In the genomic region with DNA sequence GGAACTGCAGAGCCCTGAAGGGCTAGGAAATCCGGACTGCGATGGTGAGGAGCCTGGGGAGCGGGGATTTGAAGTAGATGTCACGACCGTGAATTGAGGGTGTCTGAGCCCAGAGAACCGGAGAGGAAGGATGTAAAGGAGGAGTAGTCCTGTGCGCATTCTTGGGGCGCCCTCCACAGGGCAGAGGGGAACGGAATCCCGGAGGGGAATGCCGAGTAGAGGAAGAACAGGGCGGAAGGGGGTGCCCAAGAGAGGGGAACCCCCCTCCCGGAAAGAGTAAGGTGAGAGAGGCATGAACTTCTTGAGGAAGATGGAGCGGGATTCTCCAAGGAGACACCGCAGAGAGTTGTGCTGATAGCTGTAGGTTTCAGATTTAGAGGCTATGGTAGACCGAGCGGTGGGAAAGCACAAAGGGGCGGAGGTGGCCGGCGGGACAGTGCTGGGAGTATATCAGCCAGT, we compare ENCODE assay signal across 7 mouse cellular contexts. TPM values are rescaled to one million over a fixed set of nuclear protein-coding genes. Genes with fewer than 3 reads are reported as not detected.
DNase-seq lines count a peak whose midpoint lies in the region; ATAC-seq lines count a peak whose summit lies in the region.

No protein-coding gene starts in this region.

- peak overlapping the region; percentile 84 for H3K27ac ChIP-seq in limb, embryonic 12.5 days
- peak overlapping the region; percentile 77 for H3K27ac ChIP-seq in midbrain, embryonic 13.5 days

- H3K9ac ChIP-seq in limb, embryonic 12.5 days (replicated peaks): peak overlapping the region; percentile 72
- H3K9ac ChIP-seq in midbrain, embryonic 13.5 days (replicated peaks): peak overlapping the region; percentile 78

- peak overlapping the region; percentile 66 for H3K4me3 ChIP-seq in limb, embryonic 12.5 days (replicated peaks)
- H3K4me3 ChIP-seq in midbrain, embryonic 13.5 days (replicated peaks): peak overlapping the region; percentile 71

- peak; percentile 27 for ATAC-seq in limb, embryonic 12.5 days (ENCODE audit: insufficient number of reproducible peaks, insufficient read depth, low FRiP score, low TSS enrichment, low read depth)
- peak; percentile 82 for ATAC-seq in midbrain, embryonic 13.5 days

- peak overlapping the region; percentile 84 for H3K4me2 ChIP-seq in limb, embryonic 12.5 days
- H3K4me2 ChIP-seq in midbrain, embryonic 13.5 days (replicated peaks): peak overlapping the region; percentile 85

- WGBS in limb, embryonic 12.5 days: under 1% methylated on average over 20 of the region's 20 CpGs
- 1% methylated on average over 20 of the region's 20 CpGs for WGBS in midbrain, embryonic 13.5 days

- peak; percentile 79 for DNase-seq in adrenal gland, postnatal 10 days
- DNase-seq in embryo, embryonic 9.5 days (ENCODE audit: extremely low spot score): peak; percentile 71
- peak; percentile 31 for DNase-seq in heart, adult 8-10 months (ENCODE audit: low spot score)
- DNase-seq in kidney, adult 8-10 months: peak; percentile 12 to 36
- DNase-seq in spleen, adult 12 weeks (ENCODE audit: low spot score): peak; percentile 8

- no peaks in the 10 kb centered on the region for H3K9me3 ChIP-seq in limb, embryonic 12.5 days
- H3K9me3 ChIP-seq in midbrain, embryonic 13.5 days: no peaks in the 10 kb centered on the region

- H3K27me3 ChIP-seq in limb, embryonic 12.5 days: no peaks in the 10 kb centered on the region
- no peaks in the 10 kb centered on the region for H3K27me3 ChIP-seq in midbrain, embryonic 13.5 days

- H3K36me3 ChIP-seq in limb, embryonic 12.5 days: no peaks in the 10 kb centered on the region
- H3K36me3 ChIP-seq in midbrain, embryonic 13.5 days: no peaks in the 10 kb centered on the region

- peaks cover 9% of the 10 kb centered on the region; the same call in 1 of the 2 replicates for H3K4me1 ChIP-seq in limb, embryonic 12.5 days (replicated peaks)
- H3K4me1 ChIP-seq in midbrain, embryonic 13.5 days (replicated peaks): peaks cover 16% of the 10 kb centered on the region

RNA-seq across cellular contexts. Expression of a gene that starts 0.6 kb away (rescaled TPM):
- 10 to 100 TPM; 20.7 to 22.4 TPM for total RNA-seq in adrenal gland, postnatal 10 days (2021)
- total RNA-seq in heart, adult 8-10 months (2022): 1 to 10 TPM; 1.2 to 1.8 (median 1.5) TPM
- polyA plus RNA-seq in limb, embryonic 12.5 days (2016; fragmentation: Nextera tagmentation; extraction: Ambion mirVana): 6.7 and 7.5 TPM in 2 replicates
- 12.5 and 13.4 TPM in 2 replicates for polyA plus RNA-seq in midbrain, embryonic 13.5 days (2015; fragmentation: Nextera tagmentation; extraction: Ambion mirVana)

Comparison
In these comparisons a context has a peak if more than half of its experiments do, and no peak if none do; other contexts are left out.
1. Peak in every context shown above with its lines: DNase-seq, ATAC-seq, H3K4me3 ChIP-seq and H3K27ac ChIP-seq.
2. DNase-seq: peak in every context shown above with its lines; median percentile 79 in adrenal gland, postnatal 10 days; 71 in embryo, embryonic 9.5 days; 31 in heart, adult 8-10 months; 24 in kidney, adult 8-10 months; 8 in spleen, adult 12 weeks.
3. RNA of a gene that starts 0.6 kb away (total RNA-seq): 20.7 to 22.4 TPM in adrenal gland, postnatal 10 days; 1.2 to 1.8 TPM in heart, adult 8-10 months; every median in the first group is over 4 times any median in the second.